Mouse (Mus musculus) heart, embryonic 11.5 days (tissue): ENCODE measurements at regions not wholly inside any gene's neighbourhood (a gene's known extent, or its start where the extent isn't known, plus 50 kb on each side); places are given as distances from the start of the nearest gene placed in this dataset.

Experiments used
- ATAC-seq: fragments of 200-750 bp; cut with Nextera tagmentation; replicated peaks from 2 replicates; pipeline ENCODE4 v1.8.0; 2017; ENCODE audit warnings: moderate library complexity; ENCODE audit not compliant: insufficient number of reproducible peaks, low FRiP score, low TSS enrichment
- H3K27ac ChIP-seq: fragments of 300-500 bp; sonication (generic); 2 replicates; pipeline ENCODE4 v1.5.1; 2014; ENCODE audit warnings: mild to moderate bottlenecking, low read depth, low read length
- H3K27me3 ChIP-seq: fragments of 300-500 bp; sonication (generic); 2 replicates; pipeline ENCODE4 v1.6.1; 2014; ENCODE audit warnings: mild to moderate bottlenecking, low read length, mixed read lengths; ENCODE audit not compliant: control insufficient read depth, insufficient read depth
- H3K36me3 ChIP-seq: fragments of 300-500 bp; sonication (generic); 2 replicates; pipeline ENCODE4 v1.6.1; 2014; ENCODE audit warnings: mild to moderate bottlenecking, low read length, moderate library complexity, mixed read lengths; ENCODE audit not compliant: control insufficient read depth, insufficient read depth
- H3K4me1 ChIP-seq: fragments of 300-500 bp; sonication (generic); 2 replicates; pipeline ENCODE4 v1.6.1; 2014; ENCODE audit warnings: low read length; ENCODE audit not compliant: control insufficient read depth, insufficient read depth
- H3K4me2 ChIP-seq: fragments of 300-500 bp; sonication (generic); 2 replicates; pipeline ENCODE4 v1.6.1; 2014; ENCODE audit warnings: mild to moderate bottlenecking, moderate library complexity
- H3K4me3 ChIP-seq: fragments of 300-500 bp; sonication (generic); 2 replicates; pipeline ENCODE4 v1.5.1; 2014; ENCODE audit warnings: low read depth, low read length
- H3K9ac ChIP-seq: fragments of 300-500 bp; sonication (generic); 2 replicates; pipeline ENCODE4 v1.6.1; 2014; ENCODE audit warnings: mild to moderate bottlenecking, low read depth, low read length, moderate library complexity
- H3K9me3 ChIP-seq: fragments of 300-500 bp; sonication (generic); replicated peaks from 2 replicates; pipeline ENCODE4 v1.6.1; 2016; ENCODE audit warnings: low read length; ENCODE audit not compliant: control insufficient read depth
- WGBS: fragments of 180-500 bp; shearing (Covaris S2); extraction: QIAGEN DNeasy Blood & Tissue Kit; methylation state at CpG from one replicate; pipeline ENCODE4 v1.1.7; 2014; ENCODE audit not compliant: insufficient replicate concordance; 5-methylcytosine and 5-hydroxymethylcytosine counted together

DNA sequence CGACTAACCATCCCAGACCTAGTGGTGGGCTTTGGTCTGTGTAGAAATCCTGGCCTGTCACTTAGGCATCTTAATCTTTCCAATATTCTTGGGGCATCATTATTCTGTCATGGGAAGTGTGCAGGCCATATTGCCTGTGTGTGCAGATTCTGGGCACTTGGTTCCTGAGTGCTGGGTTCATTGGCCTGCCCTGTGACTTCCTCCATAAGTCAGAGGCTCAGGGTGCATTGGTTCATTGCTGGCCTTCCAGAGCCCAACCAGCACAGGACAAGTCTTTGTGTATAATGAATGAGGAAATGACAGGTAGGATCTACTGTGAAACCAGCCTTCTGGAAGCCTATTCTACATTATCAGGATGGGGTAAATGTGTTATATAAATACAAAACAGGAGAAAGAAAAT, 270.6 kb upstream of the Id2 start:
- WGBS, result 91% methylated on average over 1 of the region's 1 CpGs
- ATAC-seq, result no peak
- Histone ChIP-seq H3K36me3 (no peaks in the 10 kb centered on the region), H3K4me3 (no peak overlapping the region), H3K9ac (no peak overlapping the region), H3K27ac (no peak overlapping the region), H3K4me1 (no peaks in the 10 kb centered on the region), H3K27me3 (no peaks in the 10 kb centered on the region), H3K4me2 (no peak overlapping the region), H3K9me3 (no peaks in the 10 kb centered on the region)

DNA sequence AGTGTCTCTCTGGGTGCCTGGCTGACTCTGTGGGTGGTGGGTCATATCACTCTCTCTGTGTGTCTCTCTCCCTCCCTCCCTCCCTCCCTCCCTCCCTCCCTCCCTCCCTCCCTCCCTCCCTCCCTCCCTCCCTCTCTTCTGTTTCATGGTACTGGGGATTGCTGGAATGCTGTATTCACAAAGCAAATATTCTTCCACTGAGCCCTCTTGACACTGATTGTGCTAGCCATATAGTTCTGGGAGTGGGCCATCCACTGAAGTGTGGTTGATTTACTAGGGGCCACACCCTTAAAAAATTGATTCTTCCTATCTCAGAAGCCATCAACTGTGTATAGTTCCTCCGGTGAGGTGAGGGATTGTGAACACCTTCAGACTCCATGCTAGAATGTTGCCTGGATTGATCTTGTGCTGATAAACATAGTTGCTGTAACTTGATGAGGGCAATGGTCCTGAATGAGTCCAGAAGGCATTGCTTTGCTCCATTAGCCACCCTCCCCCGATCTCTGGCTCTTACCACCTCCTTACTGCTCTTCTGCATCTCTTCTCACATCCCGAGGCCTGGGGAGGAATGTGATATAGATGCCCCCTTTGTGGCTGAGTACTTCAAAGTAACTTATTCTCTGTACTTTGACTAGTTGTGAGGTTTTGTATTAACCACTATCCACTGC, 268.8 kb upstream of the Id2 start:
- no peak for ATAC-seq
- Histone ChIP-seq H3K9me3 (no peaks in the 10 kb centered on the region), H3K9ac (no peak overlapping the region), H3K27me3 (no peaks in the 10 kb centered on the region), H3K27ac (no peak overlapping the region), H3K36me3 (no peaks in the 10 kb centered on the region), H3K4me1 (no peaks in the 10 kb centered on the region), H3K4me2 (no peak overlapping the region), H3K4me3 (no peak overlapping the region)
- 38% methylated on average over 3 of the region's 3 CpGs for WGBS

DNA sequence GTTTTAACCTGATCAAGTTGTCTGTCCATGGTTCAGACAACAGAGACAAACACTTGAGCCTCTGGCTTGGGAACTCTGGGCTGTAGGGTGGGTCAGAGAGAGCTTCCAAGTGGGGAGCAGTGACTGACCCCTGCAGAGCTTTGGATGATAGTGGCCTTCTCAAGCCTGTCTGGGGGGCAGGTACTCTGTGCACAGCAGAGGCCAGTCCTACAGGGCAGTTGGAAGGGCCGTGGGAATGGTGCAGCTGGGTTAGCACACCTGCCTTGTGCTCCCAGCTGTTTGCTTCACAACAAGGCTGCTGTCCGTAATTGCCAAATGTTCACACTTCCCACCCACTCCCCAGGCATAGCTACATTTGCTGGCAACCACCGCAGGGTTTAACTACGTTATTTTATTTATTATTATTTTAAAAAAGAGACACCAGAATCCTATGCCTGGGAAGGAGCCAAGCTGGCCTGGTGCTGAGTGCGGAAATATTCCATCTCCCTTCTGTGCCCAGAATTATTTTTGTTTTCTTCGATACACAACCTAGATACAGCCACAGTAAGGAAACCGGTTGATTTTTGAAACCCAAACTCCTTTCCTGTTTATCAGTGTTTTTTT, 268.1 kb upstream of the Id2 start:
- WGBS, result 44% methylated on average over 7 of the region's 7 CpGs
- no peak overlapping the region for H3K4me2 ChIP-seq
- H3K4me3 ChIP-seq, result no peak overlapping the region
- no peaks in the 10 kb centered on the region for H3K27me3 ChIP-seq
- ATAC-seq, result no peak
- no peaks in the 10 kb centered on the region for H3K4me1 ChIP-seq
- H3K27ac ChIP-seq, result no peak overlapping the region
- H3K9ac ChIP-seq, result no peak overlapping the region
- no peaks in the 10 kb centered on the region for H3K9me3 ChIP-seq
- no peaks in the 10 kb centered on the region for H3K36me3 ChIP-seq

DNA sequence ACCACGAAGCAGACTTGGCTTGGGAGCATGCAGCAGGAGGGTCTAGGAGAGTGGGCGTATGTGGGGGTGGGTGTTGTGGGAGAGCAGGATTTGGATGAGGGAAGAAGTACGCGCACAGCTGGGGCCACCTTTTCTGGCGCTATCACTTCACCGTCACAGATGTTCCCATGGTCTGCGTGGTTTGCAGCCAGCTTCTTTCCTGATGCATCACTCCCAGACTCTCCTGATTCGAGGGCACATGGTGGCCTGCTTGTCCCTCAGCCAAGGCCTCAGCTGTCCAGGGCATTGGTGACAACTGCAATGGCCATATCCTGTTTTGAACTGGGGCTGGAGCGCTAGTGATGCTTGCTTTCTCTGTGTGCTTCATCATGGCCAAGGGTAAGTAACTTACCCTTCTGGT, 266.9 kb upstream of the Id2 start:
- Histone ChIP-seq H3K27me3 (no peaks in the 10 kb centered on the region), H3K4me3 (no peak overlapping the region), H3K4me2 (no peak overlapping the region), H3K9me3 (no peaks in the 10 kb centered on the region), H3K36me3 (no peaks in the 10 kb centered on the region), H3K4me1 (no peaks in the 10 kb centered on the region), H3K27ac (no peak overlapping the region), H3K9ac (no peak overlapping the region)
- 81% methylated on average over 9 of the region's 9 CpGs for WGBS
- no peak for ATAC-seq

DNA sequence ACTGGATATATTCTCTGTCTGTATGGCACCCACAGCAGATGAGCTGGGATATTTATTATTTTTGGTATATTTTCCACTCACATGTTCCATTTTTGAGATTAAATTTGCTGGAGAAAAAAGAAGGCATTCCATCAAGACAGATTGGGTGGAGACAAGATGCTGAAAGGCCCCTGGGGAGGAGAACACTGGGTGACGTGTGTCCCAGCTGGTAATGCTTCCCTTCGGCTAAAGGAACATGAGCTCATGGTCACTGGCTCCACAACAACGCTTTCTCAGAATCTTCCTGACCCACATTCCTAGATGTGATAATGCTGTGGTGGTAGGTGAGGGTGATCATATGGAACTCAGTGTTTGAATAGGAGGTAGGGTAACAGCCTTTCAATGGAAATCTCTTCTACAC, 266.4 kb upstream of the Id2 start:
- no peaks in the 10 kb centered on the region for H3K36me3 ChIP-seq
- WGBS, result 48% methylated on average over 3 of the region's 3 CpGs
- no peaks in the 10 kb centered on the region for H3K27me3 ChIP-seq
- no peaks in the 10 kb centered on the region for H3K4me1 ChIP-seq
- no peak overlapping the region for H3K4me2 ChIP-seq
- H3K27ac ChIP-seq, result no peak overlapping the region
- H3K9ac ChIP-seq, result no peak overlapping the region
- H3K9me3 ChIP-seq, result no peaks in the 10 kb centered on the region
- H3K4me3 ChIP-seq, result no peak overlapping the region
- no peak for ATAC-seq

DNA sequence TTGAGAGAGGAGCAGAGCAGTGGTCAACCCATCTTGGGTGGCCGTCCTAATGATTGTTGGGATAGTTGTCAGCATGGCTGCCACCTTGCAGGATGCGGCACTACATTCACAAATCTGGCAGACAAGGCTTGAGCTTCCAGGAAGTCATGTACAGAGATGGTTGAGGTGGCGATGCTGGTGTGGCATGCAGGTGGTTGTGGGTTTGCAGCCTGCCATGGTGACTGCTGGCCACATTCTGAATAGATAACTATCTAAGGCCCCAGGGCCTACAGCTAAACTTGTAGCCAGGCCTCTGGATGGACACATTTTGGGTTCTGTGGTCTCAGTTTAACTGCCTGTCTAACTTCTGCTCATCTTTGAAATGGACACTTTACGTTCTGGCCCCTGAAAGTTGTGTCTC, 265.8 kb upstream of the Id2 start:
- Histone ChIP-seq H3K4me1 (no peaks in the 10 kb centered on the region), H3K4me2 (no peak overlapping the region), H3K36me3 (no peaks in the 10 kb centered on the region), H3K4me3 (no peak overlapping the region), H3K9me3 (no peaks in the 10 kb centered on the region), H3K9ac (no peak overlapping the region), H3K27ac (no peak overlapping the region), H3K27me3 (no peaks in the 10 kb centered on the region)
- WGBS, result 86% methylated on average over 4 of the region's 4 CpGs
- ATAC-seq, result no peak

DNA sequence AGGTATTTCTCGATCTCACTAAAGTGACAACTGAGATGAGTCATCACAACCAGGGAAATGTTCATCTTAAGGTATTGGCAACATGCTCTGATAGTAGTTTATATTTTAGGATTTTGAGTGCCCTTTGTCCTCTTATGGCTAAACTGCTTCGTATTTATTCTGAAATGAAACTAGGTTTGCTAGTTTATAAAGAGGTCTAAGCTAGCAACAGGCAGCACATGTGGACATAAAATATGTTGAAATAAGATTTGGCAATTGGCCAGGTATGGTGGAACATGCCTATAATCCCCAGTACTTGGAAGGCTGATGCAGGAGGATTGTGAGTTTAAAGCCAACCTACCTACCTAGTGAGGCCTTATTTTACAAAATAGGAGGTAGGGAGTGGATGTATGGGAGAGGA, 263.8 kb upstream of the Id2 start:
- 84% methylated on average over 2 of the region's 2 CpGs for WGBS
- no peak overlapping the region for H3K27ac ChIP-seq
- H3K4me1 ChIP-seq, result no peaks in the 10 kb centered on the region
- no peak overlapping the region for H3K4me2 ChIP-seq
- H3K9ac ChIP-seq, result no peak overlapping the region
- no peak overlapping the region for H3K4me3 ChIP-seq
- no peaks in the 10 kb centered on the region for H3K9me3 ChIP-seq
- H3K27me3 ChIP-seq, result no peaks in the 10 kb centered on the region
- no peak for ATAC-seq
- H3K36me3 ChIP-seq, result no peaks in the 10 kb centered on the region

DNA sequence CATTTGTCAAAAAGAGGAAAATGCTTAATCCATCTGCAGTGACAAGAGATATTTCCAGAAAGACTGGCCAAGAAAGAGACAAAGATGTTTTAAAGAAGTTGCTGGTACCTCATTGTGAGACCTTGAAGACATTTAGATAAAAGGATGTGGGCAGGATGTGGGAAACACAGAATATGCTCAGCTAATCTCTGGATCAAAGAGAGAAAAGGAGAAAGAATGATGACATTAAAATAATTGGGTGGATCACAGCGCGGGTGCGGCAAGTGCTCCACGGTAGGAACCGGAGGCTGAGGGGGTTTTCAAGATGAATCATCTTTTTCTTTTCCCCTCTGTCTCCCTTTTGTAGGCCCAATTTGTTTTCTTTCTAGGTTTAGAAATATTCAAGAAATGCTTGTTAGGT, 263.0 kb upstream of the Id2 start:
- Histone ChIP-seq H3K27me3 (no peaks in the 10 kb centered on the region), H3K4me2 (no peak overlapping the region), H3K9ac (no peak overlapping the region), H3K4me3 (no peak overlapping the region), H3K27ac (no peak overlapping the region), H3K4me1 (no peaks in the 10 kb centered on the region), H3K9me3 (no peaks in the 10 kb centered on the region), H3K36me3 (no peaks in the 10 kb centered on the region)
- ATAC-seq, result no peak
- 90% methylated on average over 5 of the region's 5 CpGs for WGBS

DNA sequence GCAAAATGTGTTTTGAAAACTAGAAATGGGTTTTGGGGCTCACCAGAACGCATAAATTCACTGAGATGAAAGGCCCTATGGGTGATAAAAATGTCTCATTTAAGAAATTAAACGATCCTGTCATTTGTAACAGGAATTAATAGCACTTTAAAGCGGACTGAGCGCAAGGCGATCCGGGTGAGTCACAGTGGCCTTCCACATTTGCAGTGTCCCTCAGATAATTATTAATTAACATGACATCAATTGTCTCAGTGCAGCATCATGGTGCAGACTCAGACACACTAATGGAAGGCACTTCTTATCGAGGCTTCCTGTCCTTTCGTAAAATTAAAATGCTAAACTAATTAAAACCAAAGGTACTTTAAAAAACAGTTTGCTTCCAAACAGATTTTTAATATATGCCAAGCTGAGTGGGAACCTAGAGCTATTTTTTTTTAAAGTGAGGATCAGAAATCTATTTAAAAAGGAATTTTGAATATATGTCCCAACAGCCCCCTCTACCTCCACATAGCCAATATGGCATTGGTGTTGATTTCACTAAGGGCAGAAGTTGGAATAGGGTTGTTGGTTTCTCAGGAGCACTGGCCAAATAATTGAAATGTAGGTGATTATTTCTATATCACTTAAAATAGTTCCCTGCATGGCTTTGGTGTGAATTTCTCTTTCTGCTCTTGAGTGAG, 262.0 kb upstream of the Id2 start:
- Histone ChIP-seq H3K36me3 (no peaks in the 10 kb centered on the region), H3K4me1 (no peaks in the 10 kb centered on the region), H3K4me2 (no peak overlapping the region), H3K9me3 (no peaks in the 10 kb centered on the region), H3K27me3 (no peaks in the 10 kb centered on the region), H3K27ac (no peak overlapping the region), H3K4me3 (no peak overlapping the region), H3K9ac (no peak overlapping the region)
- 88% methylated on average over 8 of the region's 8 CpGs for WGBS
- ATAC-seq, result no peak
